Mouse (Mus musculus): ENCODE data around the gene Pgls.

GRCm38 (mm10) chr8:71574426-71574825, 17.6 kb upstream of the Pgls start:
- no peak for TF ChIP-seq CTCF (IDR thresholded peaks at IDR 0.05; ENCODE audit: low read depth)
- TF ChIP-seq EP300 (IDR thresholded peaks at IDR 0.05; ENCODE audit: low read depth): no peak

All from liver, embryonic 14.5 days (tissue).